Mouse (Mus musculus): ENCODE measurements around the gene Smap1. TPM values are rescaled to one million over a fixed set of nuclear protein-coding genes. Genes with fewer than 3 reads are reported as not detected.

Smap1 gene
- total and polyA plus RNA-seq, 2 experiments from 2014 or later: 27.4 to 27.8 TPM

GRCm38 (mm10) chr1:23929410-23929809, 7.3 kb upstream of the Smap1 start:
- no peak for TF ChIP-seq EP300 (IDR thresholded peaks at IDR 0.05; ENCODE audit: low read depth)
- no peak for TF ChIP-seq CTCF (IDR thresholded peaks at IDR 0.05; ENCODE audit: low read depth)
- Histone ChIP-seq H3K36me3 (replicated peaks; ENCODE audit: control insufficient read depth, insufficient read depth, low read length) (no peaks in the 10 kb centered on the region), H3K4me3 (ENCODE audit: low read depth, low read length) (no peak overlapping the region), H3K4me1 (ENCODE audit: control insufficient read depth, insufficient read depth) (no peaks in the 10 kb centered on the region), H3K9ac (replicated peaks; ENCODE audit: low read depth, low read length) (no peak overlapping the region), H3K27me3 (ENCODE audit: control insufficient read depth, insufficient read depth, low read length) (no peaks in the 10 kb centered on the region), H3K9me3 (replicated peaks; ENCODE audit: control insufficient read depth, low read length) (peaks cover 15% of the 10 kb centered on the region), H3K27ac (ENCODE audit: low read depth) (no peak overlapping the region), H3K4me2 (ENCODE audit: low read depth, low read length) (no peak overlapping the region)
- DNase-seq (ENCODE audit: low spot score) (no peak), ATAC-seq (ENCODE audit: insufficient read depth, low read depth) (no peak)
- 80% methylated on average over 6 of the region's 6 CpGs for WGBS

- ATAC-seq (ENCODE audit: insufficient read depth, low read depth) (no peak), DNase-seq (ENCODE audit: low spot score) (no peak)
- Histone ChIP-seq H3K4me1 (ENCODE audit: control insufficient read depth, insufficient read depth) (no peaks in the 10 kb centered on the region), H3K9me3 (replicated peaks; ENCODE audit: control insufficient read depth, low read length) (peaks cover 15% of the 10 kb centered on the region), H3K4me2 (ENCODE audit: low read depth, low read length) (no peak overlapping the region), H3K27me3 (ENCODE audit: control insufficient read depth, insufficient read depth, low read length) (no peaks in the 10 kb centered on the region), H3K27ac (ENCODE audit: low read depth) (no peak overlapping the region), H3K9ac (replicated peaks; ENCODE audit: low read depth, low read length) (no peak overlapping the region), H3K36me3 (replicated peaks; ENCODE audit: control insufficient read depth, insufficient read depth, low read length) (no peaks in the 10 kb centered on the region), H3K4me3 (ENCODE audit: low read depth, low read length) (no peak overlapping the region)
- 37% methylated on average over 3 of the region's 3 CpGs for WGBS
- no peak for TF ChIP-seq CTCF (IDR thresholded peaks at IDR 0.05; ENCODE audit: low read depth)
- no peak for TF ChIP-seq EP300 (IDR thresholded peaks at IDR 0.05; ENCODE audit: low read depth)
These were observed 6.3 kb upstream of the Smap1 start for GRCm38 (mm10) chr1:23928371-23928770.

- DNase-seq (ENCODE audit: low spot score) (no peak), ATAC-seq (ENCODE audit: insufficient read depth, low read depth) (no peak)
- Histone ChIP-seq H3K4me2 (ENCODE audit: low read depth, low read length) (no peak overlapping the region), H3K27ac (ENCODE audit: low read depth) (no peak overlapping the region), H3K36me3 (replicated peaks; ENCODE audit: control insufficient read depth, insufficient read depth, low read length) (no peaks in the 10 kb centered on the region), H3K27me3 (ENCODE audit: control insufficient read depth, insufficient read depth, low read length) (no peaks in the 10 kb centered on the region), H3K9ac (replicated peaks; ENCODE audit: low read depth, low read length) (no peak overlapping the region), H3K4me3 (ENCODE audit: low read depth, low read length) (no peak overlapping the region), H3K9me3 (replicated peaks; ENCODE audit: control insufficient read depth, low read length) (peaks cover 15% of the 10 kb centered on the region), H3K4me1 (ENCODE audit: control insufficient read depth, insufficient read depth) (peaks cover 19% of the 10 kb centered on the region)
- no peak for TF ChIP-seq CTCF (IDR thresholded peaks at IDR 0.05; ENCODE audit: low read depth)
- TF ChIP-seq EP300 (IDR thresholded peaks at IDR 0.05; ENCODE audit: low read depth): no peak
- WGBS: 80% methylated on average over 7 of the region's 7 CpGs
These were observed 1.9 kb upstream of the Smap1 start for GRCm38 (mm10) chr1:23923779-23924708.

- peak overlapping the region; percentile 98; the same call in 1 of the 2 replicates for H3K27ac ChIP-seq (ENCODE audit: low read depth)
- peak overlapping the region; percentile 76 for H3K4me2 ChIP-seq (ENCODE audit: low read depth, low read length)
- WGBS: 29% methylated on average over 9 of the region's 9 CpGs
- H3K4me1 ChIP-seq (ENCODE audit: control insufficient read depth, insufficient read depth): peaks cover 23% of the 10 kb centered on the region
- no peak for DNase-seq (ENCODE audit: low spot score)
- H3K36me3 ChIP-seq (replicated peaks; ENCODE audit: control insufficient read depth, insufficient read depth, low read length): no peaks in the 10 kb centered on the region
- TF ChIP-seq CTCF (IDR thresholded peaks at IDR 0.05; ENCODE audit: low read depth) (no peak), EP300 (IDR thresholded peaks at IDR 0.05; ENCODE audit: low read depth) (no peak)
- H3K9me3 ChIP-seq (replicated peaks; ENCODE audit: control insufficient read depth, low read length): peaks cover 15% of the 10 kb centered on the region
- peak overlapping the region; percentile 90 for H3K4me3 ChIP-seq (ENCODE audit: low read depth, low read length)
- H3K9ac ChIP-seq (replicated peaks; ENCODE audit: low read depth, low read length): peak overlapping the region; percentile 95; the same call in 1 of the 2 replicates
- ATAC-seq (ENCODE audit: insufficient read depth, low read depth): no peak
- H3K27me3 ChIP-seq (ENCODE audit: control insufficient read depth, insufficient read depth, low read length): no peaks in the 10 kb centered on the region
These were observed 390 bp upstream of the Smap1 start for GRCm38 (mm10) chr1:23922530-23922884.

GRCm38 (mm10) chr1:23920275-23920674, 1.8 kb downstream of the Smap1 start:
- ATAC-seq (ENCODE audit: insufficient read depth, low read depth) (no peak), DNase-seq (ENCODE audit: low spot score) (peak; percentile 46)
- TF ChIP-seq CTCF (IDR thresholded peaks at IDR 0.05; ENCODE audit: low read depth) (peak; percentile 35), EP300 (IDR thresholded peaks at IDR 0.05; ENCODE audit: low read depth) (no peak)
- Histone ChIP-seq H3K4me2 (ENCODE audit: low read depth, low read length) (peak overlapping the region; percentile 76), H3K27ac (ENCODE audit: low read depth) (no peak overlapping the region), H3K9ac (replicated peaks; ENCODE audit: low read depth, low read length) (no peak overlapping the region), H3K4me3 (ENCODE audit: low read depth, low read length) (peak overlapping the region; percentile 90; the same call in 1 of the 2 replicates), H3K9me3 (replicated peaks; ENCODE audit: control insufficient read depth, low read length) (no peaks in the 10 kb centered on the region), H3K27me3 (ENCODE audit: control insufficient read depth, insufficient read depth, low read length) (no peaks in the 10 kb centered on the region), H3K36me3 (replicated peaks; ENCODE audit: control insufficient read depth, insufficient read depth, low read length) (no peaks in the 10 kb centered on the region), H3K4me1 (ENCODE audit: control insufficient read depth, insufficient read depth) (peaks cover 23% of the 10 kb centered on the region)
- WGBS: 13% methylated on average over 2 of the region's 2 CpGs

Data from heart, postnatal 0 days (tissue).